In the genomic region with DNA sequence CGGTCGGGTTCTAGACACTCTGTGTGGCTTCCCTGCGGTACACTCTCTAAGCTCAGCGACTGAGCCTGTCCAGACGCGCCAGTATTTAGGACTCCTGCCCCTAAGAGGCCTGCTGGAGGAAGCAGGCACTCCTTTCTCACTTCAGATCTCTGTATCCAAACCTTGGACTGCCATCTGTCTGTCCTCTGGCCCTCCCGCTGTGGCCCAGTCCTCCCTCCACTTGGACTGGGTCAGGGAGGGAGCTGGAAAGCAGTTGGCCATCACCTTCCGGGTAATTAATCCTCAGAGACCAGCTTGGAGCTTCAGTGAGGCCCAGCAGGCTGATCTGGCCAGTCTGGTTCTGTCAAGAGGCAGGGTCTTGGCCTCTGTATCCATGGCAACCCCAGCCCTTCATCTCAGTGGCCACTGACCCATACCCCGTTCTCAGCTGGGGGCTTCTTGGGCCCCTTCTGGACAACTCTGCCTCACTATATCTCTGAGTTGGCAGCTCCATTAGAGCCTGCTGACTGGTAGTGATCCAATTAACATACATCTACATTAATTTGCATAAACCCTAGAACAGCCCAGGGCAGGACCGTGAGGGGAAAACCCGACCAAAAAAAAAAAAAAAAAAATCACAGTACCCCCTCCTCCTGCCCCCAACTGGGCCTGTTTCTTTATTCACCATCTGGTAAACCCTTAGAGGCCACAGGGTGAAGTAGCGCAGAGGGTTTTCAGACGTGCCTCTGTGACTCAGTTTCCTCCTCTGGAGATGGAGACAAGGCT, we compare ENCODE assay signal across 10 mouse cellular contexts. TPM values are rescaled to one million over a fixed set of nuclear protein-coding genes. Genes with fewer than 3 reads are reported as not detected.
DNase-seq lines count a peak whose midpoint lies in the region; ATAC-seq lines count a peak whose summit lies in the region.
"Had no signal": no experiment of that assay in that cellular context is flagged by ENCODE, and none has a peak within 500 bp of the region (broad histone marks: within the 10 kb centered on the region; RNA-seq: fewer than 3 reads in every experiment).

No protein-coding gene starts in this region.

- H3K36me3 ChIP-seq in lung, embryonic 16.5 days (ENCODE audit: control insufficient read depth, insufficient read depth, low read length) = no peaks in the 10 kb centered on the region
- H3K36me3 ChIP-seq in embryonic facial prominence, embryonic 13.5 days = no peaks in the 10 kb centered on the region
- H3K36me3 ChIP-seq in limb, embryonic 11.5 days (ENCODE audit: control insufficient read depth, insufficient read depth, low read length) = no peaks in the 10 kb centered on the region
- no peaks in the 10 kb centered on the region for H3K36me3 ChIP-seq in liver, embryonic 11.5 days (ENCODE audit: control insufficient read depth, insufficient read depth, low read length)
- H3K36me3 ChIP-seq: G1E had no signal

- H3K4me1 ChIP-seq in lung, embryonic 16.5 days (replicated peaks; ENCODE audit: control insufficient read depth, insufficient read depth, low read length) = peaks cover 6% of the 10 kb centered on the region
- H3K4me1 ChIP-seq in embryonic facial prominence, embryonic 13.5 days = peaks cover 14% of the 10 kb centered on the region
- peaks cover 9% of the 10 kb centered on the region for H3K4me1 ChIP-seq in limb, embryonic 11.5 days (ENCODE audit: control insufficient read depth, insufficient read depth, low read length)
- no peaks in the 10 kb centered on the region for H3K4me1 ChIP-seq in liver, embryonic 11.5 days (replicated peaks; ENCODE audit: control insufficient read depth, insufficient read depth, low read length)

- ATAC-seq in lung, embryonic 16.5 days (ENCODE audit: low read depth) = no peak
- no peak for ATAC-seq in embryonic facial prominence, embryonic 13.5 days (ENCODE audit: insufficient number of reproducible peaks, insufficient read depth, low FRiP score, low TSS enrichment, low read depth)
- no peak for ATAC-seq in limb, embryonic 11.5 days (ENCODE audit: insufficient number of reproducible peaks, low FRiP score, low TSS enrichment, low read depth)
- no peak for ATAC-seq in liver, embryonic 11.5 days (replicated peaks; ENCODE audit: low FRiP score)

- H3K4me2 ChIP-seq in lung, embryonic 16.5 days (ENCODE audit: low read depth, low read length) = no peak overlapping the region
- H3K4me2 ChIP-seq in embryonic facial prominence, embryonic 13.5 days = no peak overlapping the region
- H3K4me2 ChIP-seq in limb, embryonic 11.5 days (ENCODE audit: low read depth, severe bottlenecking) = no peak overlapping the region
- H3K4me2 ChIP-seq in liver, embryonic 11.5 days = no peak overlapping the region

- DNase-seq in lung, postnatal 25 days (ENCODE audit: low spot score) = no peak
- DNase-seq in limb, embryonic 11.5 days (ENCODE audit: low spot score) = peak; percentile 42
- no peak for DNase-seq in ovary, postnatal 36 days (ENCODE audit: low spot score)
- DNase-seq in lung, adult 18-20 months = no peak
- DNase-seq in liver, embryonic 11.5 days (ENCODE audit: low spot score) = no peak
- no peak for DNase-seq in adrenal gland, postnatal 4 days (ENCODE audit: low spot score in 2 of 2)
- DNase-seq: heart, adult 2 months had no signal

- H3K4me3 ChIP-seq in lung, embryonic 16.5 days (ENCODE audit: low read length) = no peak overlapping the region
- no peak overlapping the region for H3K4me3 ChIP-seq in embryonic facial prominence, embryonic 13.5 days
- no peak overlapping the region for H3K4me3 ChIP-seq in limb, embryonic 11.5 days (ENCODE audit: low read depth, low read length)
- no peak overlapping the region for H3K4me3 ChIP-seq in liver, embryonic 11.5 days (ENCODE audit: low read depth, low read length)
- H3K4me3 ChIP-seq: heart, adult 2 months had no signal

- H3K27ac ChIP-seq in lung, embryonic 16.5 days (ENCODE audit: low read length) = no peak overlapping the region
- H3K27ac ChIP-seq in embryonic facial prominence, embryonic 13.5 days = no peak overlapping the region
- no peak overlapping the region; the same call in 1 of the 2 replicates for H3K27ac ChIP-seq in limb, embryonic 11.5 days (replicated peaks; ENCODE audit: low read depth, low read length)
- H3K27ac ChIP-seq in liver, embryonic 11.5 days (ENCODE audit: low read depth, low read length) = no peak overlapping the region
- H3K27ac ChIP-seq: heart, adult 2 months had no signal

- H3K9me3 ChIP-seq in lung, embryonic 16.5 days (ENCODE audit: control insufficient read depth, low read length) = no peaks in the 10 kb centered on the region
- H3K9me3 ChIP-seq in embryonic facial prominence, embryonic 13.5 days = no peaks in the 10 kb centered on the region
- H3K9me3 ChIP-seq in limb, embryonic 11.5 days (ENCODE audit: control insufficient read depth, low read length) = no peaks in the 10 kb centered on the region
- no peaks in the 10 kb centered on the region for H3K9me3 ChIP-seq in liver, embryonic 11.5 days (ENCODE audit: control insufficient read depth, low read length)

- WGBS in lung, embryonic 16.5 days = 14% methylated on average over 13 of the region's 13 CpGs
- 22% methylated on average over 13 of the region's 13 CpGs for WGBS in embryonic facial prominence, embryonic 13.5 days
- 10% methylated on average over 13 of the region's 13 CpGs for WGBS in limb, embryonic 11.5 days
- WGBS in liver, embryonic 11.5 days = 31% methylated on average over 13 of the region's 13 CpGs

- H3K9ac ChIP-seq in lung, embryonic 16.5 days (ENCODE audit: low read length) = peak overlapping the region; percentile 36; the same call in 1 of the 2 replicates
- peak overlapping the region; percentile 49; the same call in 1 of the 2 replicates for H3K9ac ChIP-seq in embryonic facial prominence, embryonic 13.5 days
- H3K9ac ChIP-seq in limb, embryonic 11.5 days (ENCODE audit: low read length) = no peak overlapping the region
- H3K9ac ChIP-seq in liver, embryonic 11.5 days (ENCODE audit: low read depth, low read length) = no peak overlapping the region

- no peaks in the 10 kb centered on the region for H3K27me3 ChIP-seq in lung, embryonic 16.5 days (ENCODE audit: control insufficient read depth, insufficient read depth, low read depth, low read length)
- H3K27me3 ChIP-seq in embryonic facial prominence, embryonic 13.5 days = no peaks in the 10 kb centered on the region
- no peaks in the 10 kb centered on the region for H3K27me3 ChIP-seq in limb, embryonic 11.5 days (ENCODE audit: control insufficient read depth, insufficient read depth, low read length)
- H3K27me3 ChIP-seq in liver, embryonic 11.5 days (replicated peaks; ENCODE audit: control insufficient read depth, insufficient read depth, low read length) = no peaks in the 10 kb centered on the region

RNA-seq across cellular contexts. Expression of a gene that starts 27.0 kb away (rescaled TPM):
- polyA plus RNA-seq in lung, embryonic 16.5 days (2015; fragmentation: Nextera tagmentation; extraction: Ambion mirVana) = 0.18 TPM in 1 of 2 replicates, not detected in the other
- 1.6 and 2.7 TPM in 2 replicates for polyA plus RNA-seq in embryonic facial prominence, embryonic 13.5 days (2015; fragmentation: Nextera tagmentation; extraction: Ambion mirVana)
- 8.8 and 8.9 TPM in 2 replicates for polyA plus RNA-seq in limb, embryonic 11.5 days (2014; fragmentation: Nextera tagmentation; extraction: Ambion mirVana)
- 1.3 and 1.8 TPM in 2 replicates for polyA plus RNA-seq in liver, embryonic 11.5 days (2014; fragmentation: Nextera tagmentation; extraction: Ambion mirVana)
- 10 to 100 TPM in 1 of 2 experiments, 1 to 10 TPM in 1; 7.8 to 13.1 TPM for total RNA-seq in adrenal gland, postnatal 4 days (2021)
- total RNA-seq: G1E had no signal
- polyA plus RNA-seq: G1E had no signal

Comparison
In these comparisons a context has a peak if more than half of its experiments do, and no peak if none do; other contexts are left out.
1. H3K9ac ChIP-seq: peak in lung, embryonic 16.5 days (single experiment) and embryonic facial prominence, embryonic 13.5 days (single experiment); none in limb, embryonic 11.5 days (single experiment) and liver, embryonic 11.5 days (single experiment).